Mouse (Mus musculus) neural tube, embryonic 11.5 days (tissue): ENCODE measurements around the gene Drc7. TPM values are rescaled to one million over a fixed set of nuclear protein-coding genes. Genes with fewer than 3 reads are reported as not detected.
A peak's percentile ranks its signal among the peaks of the same experiment; 100 is the strongest.

ENCODE experiments used
- ATAC-seq: fragments of 200-750 bp; cut with Nextera tagmentation; 2 replicates; pipeline ENCODE4 v1.8.0; 2017; ENCODE audit warnings: moderate number of reproducible peaks, mild to moderate bottlenecking, moderate TSS enrichment, moderate library complexity; ENCODE audit not compliant: insufficient read depth, low FRiP score, low TSS enrichment
- DNase-seq: peaks from one replicate; pipeline ENCODE4 v3.0.0-alpha.2; 2015; ENCODE audit warnings: low spot score
- H3K27ac ChIP-seq: fragments of 300-500 bp; sonication (generic); 2 replicates; pipeline ENCODE4 v1.5.1; 2014; ENCODE audit warnings: low read depth, mild to moderate bottlenecking, low read length
- H3K27me3 ChIP-seq: fragments of 300-500 bp; sonication (generic); 2 replicates; pipeline ENCODE4 v1.6.1; 2014; ENCODE audit warnings: mild to moderate bottlenecking, low read length, mixed read lengths; ENCODE audit not compliant: control insufficient read depth, insufficient read depth
- H3K36me3 ChIP-seq: fragments of 300-500 bp; sonication (generic); 2 replicates; pipeline ENCODE4 v1.6.1; 2014; ENCODE audit warnings: mild to moderate bottlenecking, low read length, moderate library complexity, mixed read lengths; ENCODE audit not compliant: control insufficient read depth, insufficient read depth
- H3K4me1 ChIP-seq: fragments of 300-500 bp; sonication (generic); 2 replicates; pipeline ENCODE4 v1.6.1; 2014; ENCODE audit warnings: low read length, mixed read lengths; ENCODE audit not compliant: control insufficient read depth, insufficient read depth
- H3K4me2 ChIP-seq: fragments of 300-500 bp; sonication (generic); 2 replicates; pipeline ENCODE4 v1.6.1; 2014; ENCODE audit warnings: low read depth, mild to moderate bottlenecking, moderate library complexity
- H3K4me3 ChIP-seq: fragments of 300-500 bp; sonication (generic); 2 replicates; pipeline ENCODE4 v1.5.1; 2014; ENCODE audit warnings: low read depth, low read length
- H3K9ac ChIP-seq: fragments of 300-500 bp; sonication (generic); 2 replicates; pipeline ENCODE4 v1.6.1; 2014; ENCODE audit warnings: mild to moderate bottlenecking, low read length
- H3K9me3 ChIP-seq: fragments of 300-500 bp; sonication (generic); 2 replicates; pipeline ENCODE4 v1.6.1; 2016; ENCODE audit warnings: low read length; ENCODE audit not compliant: control insufficient read depth
- WGBS: fragments of 180-500 bp; shearing (Covaris S2); extraction: QIAGEN DNeasy Blood & Tissue Kit; methylation state at CpG from one replicate; pipeline ENCODE4 v1.1.7; 2014; 5-methylcytosine and 5-hydroxymethylcytosine counted together
- polyA plus RNA-seq: library from polyadenylated mRNA; unstranded; fragments of >200 nt; fragmentation: Nextera tagmentation; extraction: Ambion mirVana; gene quantifications from 2 replicates; pipeline ENCODE4 v1.2.1, GENCODE M21; 2014

Gene Drc7
- polyA plus RNA-seq, 1 experiment from 2014 or later = not detected

GRCm38 (mm10) chr8:95078055-95078454 lies 23.2 kb downstream of the Drc7 start:
- H3K9ac ChIP-seq = no peak overlapping the region
- 82% methylated on average over 3 of the region's 3 CpGs for WGBS
- no peaks in the 10 kb centered on the region; the same call in 1 of the 2 replicates for H3K9me3 ChIP-seq
- no peaks in the 10 kb centered on the region for H3K36me3 ChIP-seq
- no peaks in the 10 kb centered on the region for H3K27me3 ChIP-seq
- DNase-seq (no peak), ATAC-seq (no peak)
- no peak overlapping the region for H3K4me3 ChIP-seq
- H3K27ac ChIP-seq = no peak overlapping the region
- peaks cover 8% of the 10 kb centered on the region; the same call in 1 of the 2 replicates for H3K4me1 ChIP-seq
- H3K4me2 ChIP-seq = no peak overlapping the region

DNA sequence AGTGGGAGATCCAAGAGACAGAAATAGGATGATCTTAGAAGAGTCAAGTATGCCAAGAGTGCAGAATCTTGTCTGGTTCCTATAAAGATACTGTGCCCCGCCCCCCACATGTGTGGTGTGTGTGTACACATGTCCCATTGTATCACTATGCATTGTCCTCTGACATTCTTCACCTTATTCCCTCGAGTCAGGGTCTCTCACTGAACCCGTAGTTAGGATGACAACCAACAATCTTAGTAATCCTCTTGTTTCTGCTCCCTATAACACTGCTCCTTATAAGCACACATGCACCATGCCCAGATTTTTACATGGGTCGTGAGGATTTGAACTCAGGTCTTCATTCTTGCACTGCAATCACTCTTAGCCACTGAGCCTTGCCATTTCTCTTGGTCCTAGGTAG lies 24.4 kb downstream of the Drc7 start:
- H3K9me3 ChIP-seq = no peaks in the 10 kb centered on the region; the same call in 1 of the 2 replicates
- no peak overlapping the region for H3K9ac ChIP-seq
- H3K4me3 ChIP-seq = no peak overlapping the region
- no peak overlapping the region for H3K27ac ChIP-seq
- H3K4me1 ChIP-seq = peaks cover 8% of the 10 kb centered on the region; the same call in 1 of the 2 replicates
- ATAC-seq (no peak), DNase-seq (no peak)
- H3K27me3 ChIP-seq = no peaks in the 10 kb centered on the region
- 85% methylated on average over 4 of the region's 4 CpGs for WGBS
- no peak overlapping the region for H3K4me2 ChIP-seq
- H3K36me3 ChIP-seq = no peaks in the 10 kb centered on the region

DNA sequence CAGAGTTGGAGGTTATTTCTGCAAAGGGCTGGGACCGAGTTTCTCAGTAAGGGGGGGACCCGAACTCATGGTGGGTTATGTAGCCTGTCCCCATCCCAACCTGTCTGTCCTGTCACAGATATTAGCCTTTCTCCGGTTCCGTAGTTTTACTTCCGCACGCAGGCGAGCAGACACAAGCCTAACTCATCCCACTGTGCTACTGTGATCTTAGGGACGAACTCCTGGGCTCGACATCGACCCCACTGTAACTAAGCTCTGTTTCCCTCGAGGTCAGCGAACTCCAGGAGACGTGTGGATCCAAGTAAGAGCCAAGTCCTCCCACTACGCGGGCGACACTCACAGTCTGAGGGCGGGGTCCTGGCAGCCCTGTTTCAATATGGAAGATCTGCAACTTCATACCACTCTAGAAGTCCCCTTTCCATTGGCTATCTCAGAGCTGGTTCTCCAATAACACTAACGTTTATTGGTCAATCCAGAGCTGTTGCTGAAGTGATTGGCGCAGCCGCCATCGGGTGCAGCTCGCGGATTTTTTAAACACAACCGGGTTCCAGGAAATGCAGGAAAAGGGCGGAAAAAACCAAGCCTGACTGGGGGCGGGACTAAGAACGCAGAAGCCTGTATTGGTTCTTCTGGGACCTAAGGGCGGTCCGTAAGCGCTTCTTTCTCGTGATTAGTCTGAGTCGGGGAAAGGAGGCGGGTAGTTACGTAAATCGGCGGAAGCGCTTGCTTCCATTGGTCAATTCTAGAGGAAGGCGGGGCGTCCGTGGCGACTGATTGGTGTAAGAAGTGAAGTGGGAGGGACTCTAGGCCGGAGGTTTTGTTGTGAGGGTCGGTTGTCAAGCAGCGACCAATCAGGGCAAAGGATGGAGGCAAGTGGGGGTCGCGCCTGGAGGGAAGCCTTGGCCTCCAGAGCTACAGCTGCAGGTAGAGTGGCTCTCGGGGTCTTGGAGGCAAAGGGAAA lies 25.8 kb downstream of the Drc7 start, which contains the start of gene Katnb1:
TSS of gene Katnb1 (plus strand) at position 806 of the 961 bp plus-strand sequence.
- WGBS = under 1% methylated on average over 47 of the region's 47 CpGs
- ATAC-seq (peak; percentile 97), DNase-seq (peak; percentile 98)
- H3K27me3 ChIP-seq = no peaks in the 10 kb centered on the region
- peak within 1 kb of the TSS; percentile 42; the same call in 1 of the 2 replicates for H3K27ac ChIP-seq
- H3K9ac ChIP-seq = peak within 1 kb of the TSS; percentile 83
- H3K4me2 ChIP-seq = peak within 1 kb of the TSS; percentile 89
- H3K36me3 ChIP-seq = no peaks in the 10 kb centered on the region
- peak within 1 kb of the TSS; percentile 71 for H3K4me3 ChIP-seq
- no peaks in the 10 kb centered on the region; the same call in 1 of the 2 replicates for H3K9me3 ChIP-seq
- peaks cover 8% of the 10 kb centered on the region; the same call in 1 of the 2 replicates for H3K4me1 ChIP-seq

- ATAC-seq (no peak), DNase-seq (peak; percentile 18)
- Histone ChIP-seq H3K36me3 (no peaks in the 10 kb centered on the region), H3K9me3 (no peaks in the 10 kb centered on the region; the same call in 1 of the 2 replicates), H3K4me1 (peaks cover 8% of the 10 kb centered on the region; the same call in 1 of the 2 replicates), H3K4me2 (peak overlapping the region; percentile 89), H3K4me3 (peak overlapping the region; percentile 71), H3K9ac (peak overlapping the region; percentile 83), H3K27me3 (no peaks in the 10 kb centered on the region), H3K27ac (peak overlapping the region; percentile 42; the same call in 1 of the 2 replicates)
- WGBS = 14% methylated on average over 11 of the region's 11 CpGs
Observed at GRCm38 (mm10) chr8:95081650-95082049, 26.7 kb downstream of the Drc7 start.

GRCm38 (mm10) chr8:95084261-95084660 lies 29.4 kb downstream of the Drc7 start:
- no peak for ATAC-seq
- Histone ChIP-seq H3K9ac (no peak overlapping the region), H3K36me3 (no peaks in the 10 kb centered on the region), H3K27ac (no peak overlapping the region), H3K4me3 (no peak overlapping the region), H3K4me1 (peaks cover 8% of the 10 kb centered on the region; the same call in 1 of the 2 replicates), H3K27me3 (no peaks in the 10 kb centered on the region), H3K9me3 (no peaks in the 10 kb centered on the region), H3K4me2 (no peak overlapping the region)
- WGBS = 85% methylated on average over 4 of the region's 4 CpGs
- DNase-seq = no peak

- Histone ChIP-seq H3K36me3 (0 out of 2 replicates have a peak, but pooled peaks cover 1% of the 10 kb centered on the region), H3K4me3 (no peak overlapping the region), H3K9me3 (no peaks in the 10 kb centered on the region), H3K27ac (no peak overlapping the region), H3K4me1 (peaks cover 8% of the 10 kb centered on the region; the same call in 1 of the 2 replicates), H3K9ac (no peak overlapping the region), H3K4me2 (no peak overlapping the region), H3K27me3 (no peaks in the 10 kb centered on the region)
- ATAC-seq (no peak), DNase-seq (no peak)
- 85% methylated on average over 10 of the region's 10 CpGs for WGBS
Observed at GRCm38 (mm10) chr8:95084744-95085431, 30.0 kb downstream of the Drc7 start.

DNA sequence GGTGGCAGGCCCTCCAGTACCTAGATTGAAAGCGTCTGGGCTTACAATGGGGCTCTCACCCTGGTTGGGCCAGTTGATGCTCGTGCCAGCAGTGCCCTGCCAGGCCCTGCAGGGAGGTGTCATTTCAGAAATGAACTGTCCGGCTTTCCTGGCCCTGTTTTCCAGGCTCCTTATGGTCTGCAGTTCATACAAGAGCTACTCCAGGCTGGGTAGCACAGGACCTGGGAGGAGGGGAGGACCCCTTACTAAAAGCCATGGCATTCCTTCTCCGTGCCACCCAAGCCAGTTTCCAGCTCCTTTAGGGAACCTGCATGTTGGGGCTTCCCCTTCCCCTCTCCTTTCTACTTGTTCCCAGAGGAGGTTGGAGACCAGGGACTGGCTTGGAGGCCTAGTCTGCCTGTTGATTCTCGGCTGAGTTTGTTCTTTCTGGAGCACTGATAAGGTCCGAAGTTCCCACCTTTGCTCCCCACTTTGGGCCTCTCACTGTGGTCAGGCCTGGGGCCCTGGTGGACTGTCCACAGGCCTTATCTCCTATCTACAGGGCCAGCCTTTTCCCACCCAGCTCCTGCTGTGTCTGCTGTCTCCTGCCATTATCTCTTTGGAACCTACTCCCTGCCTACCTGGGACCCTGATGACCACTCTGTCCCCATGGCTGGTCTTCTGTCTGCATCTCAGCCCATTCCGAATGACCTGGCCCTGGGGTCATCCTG lies 30.7 kb downstream of the Drc7 start:
- H3K4me3 ChIP-seq = no peak overlapping the region
- no peaks in the 10 kb centered on the region for H3K27me3 ChIP-seq
- no peak overlapping the region for H3K27ac ChIP-seq
- no peaks in the 10 kb centered on the region for H3K9me3 ChIP-seq
- H3K4me2 ChIP-seq = no peak overlapping the region
- WGBS = 91% methylated on average over 7 of the region's 7 CpGs
- DNase-seq (no peak), ATAC-seq (no peak)
- H3K4me1 ChIP-seq = peaks cover 8% of the 10 kb centered on the region; the same call in 1 of the 2 replicates
- H3K9ac ChIP-seq = no peak overlapping the region
- peaks cover 2% of the 10 kb centered on the region; the same call in 1 of the 2 replicates for H3K36me3 ChIP-seq

DNA sequence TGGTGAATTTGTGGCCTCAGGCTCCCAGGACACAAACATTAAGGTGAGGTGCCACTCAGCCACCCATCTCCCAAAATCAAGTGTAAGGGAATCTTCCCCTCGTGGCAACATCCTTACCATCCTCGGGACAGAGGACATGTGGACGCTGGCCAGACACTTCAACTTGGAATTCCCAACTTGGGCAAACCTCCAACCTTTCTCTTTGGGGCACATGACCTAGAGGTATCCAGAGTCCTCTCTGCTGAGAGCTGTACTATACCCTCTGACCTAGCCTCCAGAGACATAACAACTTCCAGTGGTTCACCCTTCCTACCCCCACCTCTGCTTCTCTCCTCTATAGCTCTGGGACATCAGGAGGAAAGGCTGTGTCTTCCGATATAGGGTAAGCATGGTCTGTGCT lies 38.7 kb downstream of the Drc7 start:
- no peak for ATAC-seq
- 98% methylated on average over 4 of the region's 4 CpGs for WGBS
- H3K4me3 ChIP-seq = no peak overlapping the region
- no peak overlapping the region for H3K27ac ChIP-seq
- H3K9ac ChIP-seq = no peak overlapping the region
- no peaks in the 10 kb centered on the region for H3K4me1 ChIP-seq
- no peaks in the 10 kb centered on the region for H3K27me3 ChIP-seq
- DNase-seq = no peak
- no peaks in the 10 kb centered on the region for H3K9me3 ChIP-seq
- no peak overlapping the region for H3K4me2 ChIP-seq
- peaks cover 8% of the 10 kb centered on the region for H3K36me3 ChIP-seq
